Mouse (Mus musculus): ENCODE results near the gene Agap1.

DNA sequence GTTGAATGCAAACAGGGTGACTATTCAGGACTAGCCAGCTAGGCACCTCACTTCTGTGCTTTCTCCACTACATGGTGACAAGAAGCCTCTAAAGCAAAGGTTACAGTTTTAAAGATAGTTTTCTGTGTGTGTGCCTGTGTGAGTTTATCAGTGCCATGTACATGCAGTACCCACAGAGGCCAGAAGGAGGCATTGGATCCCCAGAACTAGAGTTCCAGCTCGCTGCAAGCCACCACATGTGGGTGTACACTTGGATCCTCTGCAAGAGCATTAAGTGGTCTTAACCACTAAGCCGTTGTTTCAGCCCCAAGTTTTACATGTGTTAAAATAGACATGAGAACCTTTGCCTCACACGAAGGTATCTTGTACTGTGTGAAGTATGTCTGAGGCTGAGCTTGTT, 219.1 kb downstream of the Agap1 start:
- TF ChIP-seq CTCF (IDR thresholded peaks at IDR 0.05; ENCODE audit: insufficient read depth, low read depth, low read length) (no peak), POLR2A (IDR thresholded peaks at IDR 0.05; ENCODE audit: insufficient read depth, low read depth, low read length) (no peak)
